In genomic region chr8:92365944-92366735, GRCm38 (mm10) we compare ENCODE assay signal across 10 mouse cellular contexts. TPM values are rescaled to one million over a fixed set of nuclear protein-coding genes. Genes with fewer than 3 reads are reported as not detected.
DNase-seq lines count a peak whose midpoint lies in the region; ATAC-seq and TF ChIP-seq lines count a peak whose summit lies in the region.
"Had no signal": no experiment of that assay in that cellular context is flagged by ENCODE, and none has a peak within 500 bp of the region (broad histone marks: within the 10 kb centered on the region; RNA-seq: fewer than 3 reads in every experiment).

No protein-coding gene starts in this region.

- peak overlapping the region; percentile 41 for H3K4me3 ChIP-seq in lung, embryonic 16.5 days (ENCODE audit: low read length)
- H3K4me3 ChIP-seq in forebrain, embryonic 13.5 days: no peak overlapping the region
- H3K4me3 ChIP-seq in limb, embryonic 14.5 days (replicated peaks; ENCODE audit: low read length): peak overlapping the region; percentile 38
- H3K4me3 ChIP-seq in stomach, embryonic 15.5 days (replicated peaks): peak overlapping the region; percentile 3; the same call in 1 of the 2 replicates
- H3K4me3 ChIP-seq: liver, embryonic 13.5 days had no signal

- H3K27ac ChIP-seq in lung, embryonic 16.5 days (ENCODE audit: low read length): no peak overlapping the region
- H3K27ac ChIP-seq in forebrain, embryonic 13.5 days: no peak overlapping the region
- H3K27ac ChIP-seq in limb, embryonic 14.5 days (replicated peaks; ENCODE audit: low read depth, low read length): no peak overlapping the region
- H3K27ac ChIP-seq in stomach, embryonic 15.5 days: no peak overlapping the region
- H3K27ac ChIP-seq: liver, embryonic 13.5 days had no signal

- no peaks in the 10 kb centered on the region for H3K36me3 ChIP-seq in lung, embryonic 16.5 days (ENCODE audit: control insufficient read depth, insufficient read depth, low read length)
- no peaks in the 10 kb centered on the region for H3K36me3 ChIP-seq in forebrain, embryonic 13.5 days (ENCODE audit: poor library complexity, severe bottlenecking)
- H3K36me3 ChIP-seq in limb, embryonic 14.5 days (ENCODE audit: control insufficient read depth, insufficient read depth, low read length): no peaks in the 10 kb centered on the region; the same call in 1 of the 2 replicates
- no peaks in the 10 kb centered on the region for H3K36me3 ChIP-seq in stomach, embryonic 15.5 days
- H3K36me3 ChIP-seq: liver, embryonic 13.5 days had no signal

- no peaks in the 10 kb centered on the region for H3K9me3 ChIP-seq in lung, embryonic 16.5 days (ENCODE audit: control insufficient read depth, low read length)
- no peaks in the 10 kb centered on the region for H3K9me3 ChIP-seq in forebrain, embryonic 13.5 days (replicated peaks)
- H3K9me3 ChIP-seq in limb, embryonic 14.5 days (ENCODE audit: control insufficient read depth, low read length): no peaks in the 10 kb centered on the region
- H3K9me3 ChIP-seq in stomach, embryonic 15.5 days: no peaks in the 10 kb centered on the region
- H3K9me3 ChIP-seq: liver, embryonic 13.5 days had no signal

- peak overlapping the region; percentile 58 for H3K4me2 ChIP-seq in lung, embryonic 16.5 days (ENCODE audit: low read depth, low read length)
- H3K4me2 ChIP-seq in forebrain, embryonic 13.5 days: 0 out of 2 replicates have a peak overlapping the region, but pooled peaks have one; percentile 10
- peak overlapping the region; percentile 50 for H3K4me2 ChIP-seq in limb, embryonic 14.5 days (replicated peaks; ENCODE audit: low read depth, low read length, severe bottlenecking)
- peak overlapping the region; percentile 27 for H3K4me2 ChIP-seq in stomach, embryonic 15.5 days
- H3K4me2 ChIP-seq: liver, embryonic 13.5 days had no signal

- no peak for DNase-seq in lung, postnatal 14 days
- DNase-seq in limb, embryonic 14.5 days (ENCODE audit: low spot score): no peak
- no peak for DNase-seq in cerebellum, postnatal 4 days (ENCODE audit: low spot score in 2 of 2)
- no peak for DNase-seq in MN1 (ENCODE audit: low spot score)
- DNase-seq: kidney, adult 2 months; liver, embryonic 13.5 days had no signal

- 0 out of 2 replicates have a peak, but pooled peaks cover 5% of the 10 kb centered on the region for H3K4me1 ChIP-seq in lung, embryonic 16.5 days (replicated peaks; ENCODE audit: control insufficient read depth, insufficient read depth, low read length)
- peaks cover 24% of the 10 kb centered on the region for H3K4me1 ChIP-seq in forebrain, embryonic 13.5 days
- H3K4me1 ChIP-seq in limb, embryonic 14.5 days (ENCODE audit: control insufficient read depth, insufficient read depth, low read length): peaks cover 7% of the 10 kb centered on the region; the same call in 1 of the 2 replicates
- H3K4me1 ChIP-seq in stomach, embryonic 15.5 days: peaks cover 14% of the 10 kb centered on the region; the same call in 1 of the 2 replicates

- no peak for ATAC-seq in lung, embryonic 16.5 days (ENCODE audit: low read depth)
- ATAC-seq in forebrain, embryonic 13.5 days: no peak
- ATAC-seq in limb, embryonic 14.5 days (ENCODE audit: low FRiP score, low read depth): no peak
- no peak for ATAC-seq in stomach, embryonic 15.5 days (ENCODE audit: insufficient read depth, low FRiP score, low read depth)
- no peak for ATAC-seq in megakaryocyte progenitor cell, adult 5-6 weeks (replicated peaks; ENCODE audit: poor library complexity)

- H3K27me3 ChIP-seq in lung, embryonic 16.5 days (ENCODE audit: control insufficient read depth, insufficient read depth, low read depth, low read length): peaks cover 46% of the 10 kb centered on the region
- peaks cover 94% of the 10 kb centered on the region for H3K27me3 ChIP-seq in forebrain, embryonic 13.5 days
- peaks cover 73% of the 10 kb centered on the region for H3K27me3 ChIP-seq in limb, embryonic 14.5 days (ENCODE audit: control insufficient read depth, insufficient read depth, low read length)
- H3K27me3 ChIP-seq in stomach, embryonic 15.5 days (replicated peaks): peaks cover 77% of the 10 kb centered on the region

- WGBS in lung, embryonic 16.5 days: 7% methylated on average over 26 of the region's 26 CpGs
- WGBS in forebrain, embryonic 13.5 days: 4% methylated on average over 26 of the region's 26 CpGs
- WGBS in limb, embryonic 14.5 days: 9% methylated on average over 26 of the region's 26 CpGs
- 13% methylated on average over 26 of the region's 26 CpGs for WGBS in stomach, embryonic 15.5 days

- peak overlapping the region; percentile 59 for H3K9ac ChIP-seq in lung, embryonic 16.5 days (ENCODE audit: low read length)
- no peak overlapping the region for H3K9ac ChIP-seq in forebrain, embryonic 13.5 days
- H3K9ac ChIP-seq in limb, embryonic 14.5 days (ENCODE audit: low read depth, low read length, severe bottlenecking): peak overlapping the region; percentile 66
- H3K9ac ChIP-seq in stomach, embryonic 15.5 days: no peak overlapping the region
- H3K9ac ChIP-seq: liver, embryonic 13.5 days had no signal

- TF ChIP-seq POLR2A in limb, embryonic 14.5 days (IDR thresholded peaks at IDR 0.05; ENCODE audit: borderline replicate concordance, extremely low read depth, insufficient read depth, insufficient read length): no peak

RNA-seq across cellular contexts. Expression of gene Irx5, which starts 8.7 kb away (rescaled TPM):
- polyA plus RNA-seq in lung, embryonic 16.5 days (2015; fragmentation: Nextera tagmentation; extraction: Ambion mirVana): 10.4 and 11.9 TPM in 2 replicates
- polyA plus RNA-seq in forebrain, embryonic 13.5 days (2015; fragmentation: Nextera tagmentation; extraction: Ambion mirVana): 1.3 and 2.4 TPM in 2 replicates
- polyA plus RNA-seq in limb, embryonic 14.5 days (2012; rRNA removed): 34.1 and 48.4 TPM in 2 replicates
- 27.5 and 34.6 TPM in 2 replicates for polyA plus RNA-seq in limb, embryonic 14.5 days (2014; fragmentation: Nextera tagmentation; extraction: Ambion mirVana)
- 1.7 and 3.5 TPM in 2 replicates for polyA plus RNA-seq in stomach, embryonic 15.5 days (2015; fragmentation: Nextera tagmentation; extraction: Ambion mirVana)
- not detected in 2 replicates for total RNA-seq in megakaryocyte progenitor cell, adult 5-6 weeks (2015)
- not detected in 2 replicates for total RNA-seq in megakaryocyte progenitor cell, adult 5-6 weeks (2017)

Comparison
In these comparisons a context has a peak if more than half of its experiments do, and no peak if none do; other contexts are left out.
1. H3K9ac ChIP-seq: peak in lung, embryonic 16.5 days (single experiment) and limb, embryonic 14.5 days (single experiment); none in forebrain, embryonic 13.5 days (single experiment) and stomach, embryonic 15.5 days (single experiment).
2. Peak in every context shown above with its lines, with median percentiles within 50 percentile points of each other: H3K4me2 ChIP-seq.